Mouse (Mus musculus) forebrain, embryonic 15.5 days (tissue): Measurements from ENCODE around the gene Tet1. TPM values are rescaled to one million over a fixed set of nuclear protein-coding genes. Genes with fewer than 3 reads are reported as not detected.

Experiments used
- ATAC-seq: fragments of 200-750 bp; cut with Nextera tagmentation; replicated peaks from 2 replicates; pipeline ENCODE4 v1.8.0; 2017; ENCODE audit warnings: mild to moderate bottlenecking, moderate TSS enrichment, moderate library complexity
- H3K27ac ChIP-seq: fragments of 300-500 bp; sonication (generic); replicated peaks from 2 replicates; pipeline ENCODE4 v1.5.1; 2015; ENCODE audit warnings: mild to moderate bottlenecking, inconsistent platforms
- H3K27me3 ChIP-seq: fragments of 300-500 bp; sonication (generic); 2 replicates; pipeline ENCODE4 v1.6.1; 2015; ENCODE audit warnings: inconsistent platforms
- H3K36me3 ChIP-seq: fragments of 300-500 bp; sonication (generic); 2 replicates; pipeline ENCODE4 v1.6.1; 2015; ENCODE audit warnings: mild to moderate bottlenecking, inconsistent platforms
- H3K4me1 ChIP-seq: fragments of 300-500 bp; sonication (generic); 2 replicates; pipeline ENCODE4 v1.6.1; 2015; ENCODE audit warnings: inconsistent platforms
- H3K4me2 ChIP-seq: fragments of 300-500 bp; sonication (generic); replicated peaks from 2 replicates; pipeline ENCODE4 v1.6.1; 2015; ENCODE audit warnings: mild to moderate bottlenecking, inconsistent platforms
- H3K4me3 ChIP-seq: fragments of 300-500 bp; sonication (generic); 2 replicates; pipeline ENCODE4 v1.5.1; 2015; ENCODE audit warnings: mild to moderate bottlenecking, inconsistent platforms
- H3K9ac ChIP-seq: fragments of 300-500 bp; sonication (generic); replicated peaks from 2 replicates; pipeline ENCODE4 v1.6.1; 2015; ENCODE audit warnings: mild to moderate bottlenecking, inconsistent platforms
- H3K9me3 ChIP-seq: fragments of 300-500 bp; sonication (generic); 2 replicates; pipeline ENCODE4 v1.6.1; 2016; ENCODE audit warnings: inconsistent platforms
- WGBS: fragments of 180-500 bp; shearing (Covaris S2); methylation state at CpG from one replicate; pipeline ENCODE4 v1.1.7; 2015; ENCODE audit warnings: mixed read lengths; 5-methylcytosine and 5-hydroxymethylcytosine counted together
- polyA plus RNA-seq: library from polyadenylated mRNA; unstranded; fragments of >200 nt; fragmentation: Nextera tagmentation; extraction: Ambion mirVana; gene quantifications from 2 replicates; pipeline ENCODE4 v1.2.1, GENCODE M21; 2015

The Tet1 gene
- polyA plus RNA-seq, 1 experiment from 2014 or later: 35.0 TPM

DNA sequence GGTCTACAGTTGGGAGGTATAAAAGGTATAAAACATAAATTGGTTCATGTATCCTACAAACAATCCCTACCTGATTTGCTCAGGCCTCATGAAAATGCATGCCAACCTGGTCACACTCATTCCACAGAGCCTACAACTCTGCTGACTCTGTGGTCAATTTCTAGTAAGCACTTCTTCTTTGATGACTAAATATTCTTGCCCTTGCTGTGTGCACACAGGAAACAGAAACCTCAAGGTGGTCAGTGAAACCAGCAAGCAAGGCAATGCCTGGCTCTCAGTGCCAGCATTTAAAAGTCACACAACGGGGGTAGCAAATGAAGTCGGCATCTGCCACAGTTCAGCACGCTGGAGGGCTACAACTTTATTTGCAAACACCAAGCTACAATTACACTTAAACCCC lies 45.2 kb downstream of the Tet1 start:
- peak overlapping the region; percentile 49 for H3K9ac ChIP-seq
- ATAC-seq: no peak
- H3K36me3 ChIP-seq: peaks cover 3% of the 10 kb centered on the region
- H3K27ac ChIP-seq: peak overlapping the region; percentile 70
- H3K4me2 ChIP-seq: peak overlapping the region; percentile 78
- H3K4me3 ChIP-seq: peak overlapping the region; percentile 61
- 38% methylated on average over 3 of the region's 3 CpGs for WGBS
- H3K27me3 ChIP-seq: no peaks in the 10 kb centered on the region
- peaks cover 30% of the 10 kb centered on the region for H3K4me1 ChIP-seq
- no peaks in the 10 kb centered on the region for H3K9me3 ChIP-seq

DNA sequence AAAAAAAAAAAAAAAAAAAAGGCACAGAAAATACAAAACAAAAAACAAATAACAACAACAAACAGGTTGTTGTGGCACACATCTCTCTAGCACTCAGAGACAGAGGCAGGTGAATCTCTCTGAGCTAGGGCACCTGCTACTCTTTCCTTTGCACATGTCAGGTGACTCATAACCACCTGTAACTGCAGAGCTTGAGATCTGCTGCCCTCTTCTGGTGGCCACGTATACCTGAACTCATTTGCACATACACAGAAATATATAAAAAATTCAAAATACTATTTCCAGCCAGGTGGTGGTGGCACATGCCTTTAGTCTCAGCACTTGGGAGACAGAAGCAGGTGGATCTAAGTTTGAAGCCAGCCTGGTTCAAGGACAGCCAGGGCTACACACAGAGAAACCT lies 46.4 kb downstream of the Tet1 start:
- Histone ChIP-seq H3K9ac (no peak overlapping the region), H3K27me3 (no peaks in the 10 kb centered on the region), H3K4me3 (no peak overlapping the region), H3K27ac (no peak overlapping the region), H3K4me1 (peaks cover 35% of the 10 kb centered on the region), H3K9me3 (no peaks in the 10 kb centered on the region), H3K36me3 (peaks cover 3% of the 10 kb centered on the region), H3K4me2 (no peak overlapping the region)
- WGBS: 100% methylated on average over 1 of the region's 1 CpGs
- ATAC-seq: no peak

DNA sequence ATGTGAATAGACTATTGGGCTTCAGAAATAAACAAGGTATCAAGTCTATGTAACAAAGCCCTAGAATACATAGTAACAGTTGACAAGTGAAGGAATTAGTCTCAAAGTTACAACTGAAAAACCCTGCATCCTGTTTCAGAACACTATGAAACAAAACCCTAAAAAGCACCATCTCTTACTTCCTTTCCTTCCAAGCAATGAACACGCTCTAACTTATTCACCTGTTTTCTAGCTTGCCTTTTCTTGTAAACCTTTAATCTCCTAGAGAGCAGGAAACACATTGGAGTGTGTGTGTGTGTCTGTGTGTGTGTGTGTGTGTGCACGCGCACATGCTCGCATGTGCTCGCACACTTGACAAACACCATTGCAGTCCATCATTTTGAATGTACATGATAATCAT lies 49.8 kb downstream of the Tet1 start:
- H3K4me3 ChIP-seq: no peak overlapping the region
- H3K4me2 ChIP-seq: no peak overlapping the region
- no peak overlapping the region for H3K9ac ChIP-seq
- peaks cover 3% of the 10 kb centered on the region for H3K36me3 ChIP-seq
- WGBS: 96% methylated on average over 5 of the region's 5 CpGs
- H3K4me1 ChIP-seq: peaks cover 21% of the 10 kb centered on the region
- no peak overlapping the region for H3K27ac ChIP-seq
- no peaks in the 10 kb centered on the region for H3K27me3 ChIP-seq
- no peaks in the 10 kb centered on the region for H3K9me3 ChIP-seq
- ATAC-seq: no peak

DNA sequence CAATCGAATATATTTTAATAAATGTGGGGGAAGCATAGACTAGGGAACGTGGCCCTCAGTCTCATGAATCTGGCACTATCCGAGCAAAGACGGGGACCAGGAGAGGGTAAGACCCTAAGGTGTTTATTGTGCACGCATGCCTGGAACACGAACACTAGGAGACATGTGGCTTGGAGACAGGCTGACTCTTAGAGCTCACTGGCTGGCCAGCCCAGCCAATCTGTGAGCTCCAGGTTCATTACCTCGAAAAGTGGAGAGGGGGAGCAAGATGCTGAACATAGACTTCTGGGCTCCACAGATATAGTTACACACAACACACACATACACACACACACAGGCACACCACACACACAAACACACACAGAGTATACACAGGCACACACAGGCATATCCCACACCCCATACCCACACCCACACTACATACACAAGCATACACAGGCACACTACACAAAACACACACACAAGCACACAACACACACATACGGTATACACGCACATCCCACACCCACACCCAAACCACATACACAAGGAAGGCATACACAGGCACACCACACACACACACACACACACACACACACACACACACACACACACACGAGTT lies 52.0 kb downstream of the Tet1 start:
- Histone ChIP-seq H3K9me3 (no peaks in the 10 kb centered on the region), H3K36me3 (no peaks in the 10 kb centered on the region), H3K4me2 (no peak overlapping the region), H3K4me3 (no peak overlapping the region), H3K27ac (0 out of 2 replicates have a peak overlapping the region, but pooled peaks have one; percentile 5), H3K4me1 (0 out of 2 replicates have a peak, but pooled peaks cover 11% of the 10 kb centered on the region), H3K27me3 (no peaks in the 10 kb centered on the region), H3K9ac (no peak overlapping the region)
- WGBS: 84% methylated on average over 10 of the region's 10 CpGs
- no peak for ATAC-seq

DNA sequence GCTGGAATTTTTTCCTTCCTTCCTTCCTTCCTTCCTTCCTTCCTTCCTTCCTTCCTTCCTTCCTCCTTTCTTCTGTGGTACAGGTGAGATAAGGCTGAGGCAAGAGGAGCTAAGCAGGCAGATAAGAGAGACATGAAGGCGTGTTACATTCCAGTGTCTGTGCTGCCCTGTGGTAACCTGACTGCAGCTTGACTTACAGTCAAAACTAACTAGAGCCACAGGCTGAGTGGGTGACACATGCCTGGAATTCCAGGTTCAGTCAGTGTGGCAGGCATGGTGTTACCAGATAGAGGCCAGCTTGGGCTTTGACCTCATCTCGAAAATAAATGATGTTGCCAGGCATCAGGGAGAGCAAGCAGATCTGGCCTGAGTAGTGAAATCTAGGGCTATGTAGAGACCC lies 53.8 kb downstream of the Tet1 start:
- no peak overlapping the region for H3K4me2 ChIP-seq
- WGBS: 89% methylated on average over 2 of the region's 2 CpGs

DNA sequence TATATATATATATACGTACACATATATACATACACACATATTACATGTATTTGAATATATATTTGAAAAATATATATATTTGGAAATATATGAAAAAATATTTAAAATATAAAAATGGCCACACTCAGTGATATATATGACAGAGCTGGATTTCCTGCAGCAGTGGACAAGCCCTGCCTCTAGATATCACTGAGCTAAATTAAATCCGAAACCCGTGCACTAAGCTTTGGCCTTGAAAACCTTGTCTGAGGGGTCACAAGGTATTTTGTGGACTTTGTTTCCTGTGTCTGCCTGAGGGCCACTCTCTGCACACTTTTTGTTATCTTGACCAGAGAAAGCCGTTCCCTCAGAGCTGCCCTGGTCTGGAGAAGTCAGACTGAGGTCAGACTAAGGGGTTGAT lies 54.2 kb downstream of the Tet1 start:
- no peak overlapping the region for H3K4me2 ChIP-seq
- H3K27me3 ChIP-seq: no peaks in the 10 kb centered on the region
- no peak overlapping the region for H3K9ac ChIP-seq
- no peaks in the 10 kb centered on the region for H3K36me3 ChIP-seq
- 91% methylated on average over 4 of the region's 4 CpGs for WGBS
- ATAC-seq: no peak
- no peak overlapping the region for H3K4me3 ChIP-seq
- H3K4me1 ChIP-seq: 0 out of 2 replicates have a peak, but pooled peaks cover 11% of the 10 kb centered on the region
- H3K27ac ChIP-seq: no peak overlapping the region
- no peaks in the 10 kb centered on the region for H3K9me3 ChIP-seq

More for the DNA sequence above, 53.8 kb downstream of the Tet1 start:
- Histone ChIP-seq H3K27me3 (no peaks in the 10 kb centered on the region), H3K27ac (no peak overlapping the region), H3K4me1 (0 out of 2 replicates have a peak, but pooled peaks cover 11% of the 10 kb centered on the region), H3K36me3 (no peaks in the 10 kb centered on the region), H3K9me3 (no peaks in the 10 kb centered on the region), H3K4me3 (no peak overlapping the region), H3K9ac (no peak overlapping the region)
- ATAC-seq: no peak

DNA sequence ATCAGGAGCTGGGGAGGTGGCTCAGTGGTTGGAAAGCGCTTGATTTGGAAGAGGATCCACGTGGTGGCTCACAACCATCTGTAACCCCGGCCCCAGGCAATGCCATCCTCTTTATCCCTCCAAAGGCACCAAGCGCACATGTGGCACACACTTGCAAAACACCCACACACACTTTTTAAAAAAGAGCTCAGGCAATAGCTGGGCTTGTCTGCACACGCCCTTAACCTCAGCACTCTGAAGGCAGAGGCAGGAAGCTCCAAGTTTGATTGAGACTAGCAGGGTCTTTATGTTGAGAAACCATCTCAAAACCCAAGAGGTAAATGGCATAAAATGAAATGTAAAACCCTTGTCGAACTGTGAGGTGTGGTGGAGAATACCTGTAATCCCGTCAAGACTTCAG lies 57.2 kb downstream of the Tet1 start:
- WGBS: 83% methylated on average over 7 of the region's 7 CpGs
- ATAC-seq: no peak
- Histone ChIP-seq H3K27ac (no peak overlapping the region), H3K27me3 (no peaks in the 10 kb centered on the region), H3K9ac (no peak overlapping the region), H3K4me1 (peaks cover 7% of the 10 kb centered on the region), H3K9me3 (no peaks in the 10 kb centered on the region), H3K4me3 (no peak overlapping the region), H3K4me2 (no peak overlapping the region), H3K36me3 (no peaks in the 10 kb centered on the region)

DNA sequence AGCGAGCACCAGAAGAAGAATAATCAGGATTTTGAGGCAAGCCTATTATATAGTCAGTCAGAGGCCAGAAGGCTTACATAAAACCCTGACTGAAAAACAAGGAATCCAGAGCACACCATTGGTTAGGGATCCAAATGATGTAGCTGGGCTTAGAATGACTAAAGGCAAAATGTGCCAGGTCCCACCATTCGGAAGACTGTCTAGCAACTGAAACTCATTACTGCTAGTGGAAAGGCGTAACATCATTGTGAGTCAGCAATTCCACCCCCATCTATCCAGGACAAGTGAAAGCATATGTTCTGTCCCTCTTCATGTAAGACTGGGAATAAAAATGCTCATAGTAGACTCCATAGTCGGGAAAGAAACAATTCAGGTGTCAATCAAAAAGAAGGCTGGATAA lies 57.8 kb downstream of the Tet1 start:
- ATAC-seq: no peak
- 69% methylated on average over 4 of the region's 4 CpGs for WGBS
- Histone ChIP-seq H3K4me1 (peaks cover 10% of the 10 kb centered on the region), H3K36me3 (no peaks in the 10 kb centered on the region), H3K4me3 (no peak overlapping the region), H3K4me2 (no peak overlapping the region), H3K9me3 (no peaks in the 10 kb centered on the region), H3K27ac (no peak overlapping the region), H3K27me3 (no peaks in the 10 kb centered on the region), H3K9ac (no peak overlapping the region)

DNA sequence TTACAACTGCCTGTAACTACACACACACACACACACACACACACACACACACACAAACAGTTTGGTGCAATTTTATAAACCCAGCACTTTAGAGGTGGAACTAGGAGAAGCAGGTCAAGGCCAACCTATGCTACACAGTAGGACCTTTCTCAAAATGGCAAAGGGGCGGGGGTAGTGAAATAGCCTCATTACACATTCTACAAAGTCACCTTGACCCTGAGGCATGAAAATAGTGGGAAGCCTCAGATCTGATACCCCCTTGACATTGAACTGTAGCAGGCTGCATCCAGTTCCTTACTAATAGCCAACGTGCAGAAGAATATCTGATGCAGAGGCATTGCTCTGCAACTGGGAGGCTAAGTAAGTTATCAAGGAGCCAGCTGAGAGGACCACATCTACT lies 60.0 kb downstream of the Tet1 start:
- Histone ChIP-seq H3K4me1 (peaks cover 10% of the 10 kb centered on the region), H3K27ac (no peak overlapping the region), H3K9ac (no peak overlapping the region), H3K4me2 (no peak overlapping the region), H3K9me3 (no peaks in the 10 kb centered on the region), H3K4me3 (no peak overlapping the region), H3K36me3 (no peaks in the 10 kb centered on the region), H3K27me3 (no peaks in the 10 kb centered on the region)
- no peak for ATAC-seq
- 95% methylated on average over 2 of the region's 2 CpGs for WGBS

DNA sequence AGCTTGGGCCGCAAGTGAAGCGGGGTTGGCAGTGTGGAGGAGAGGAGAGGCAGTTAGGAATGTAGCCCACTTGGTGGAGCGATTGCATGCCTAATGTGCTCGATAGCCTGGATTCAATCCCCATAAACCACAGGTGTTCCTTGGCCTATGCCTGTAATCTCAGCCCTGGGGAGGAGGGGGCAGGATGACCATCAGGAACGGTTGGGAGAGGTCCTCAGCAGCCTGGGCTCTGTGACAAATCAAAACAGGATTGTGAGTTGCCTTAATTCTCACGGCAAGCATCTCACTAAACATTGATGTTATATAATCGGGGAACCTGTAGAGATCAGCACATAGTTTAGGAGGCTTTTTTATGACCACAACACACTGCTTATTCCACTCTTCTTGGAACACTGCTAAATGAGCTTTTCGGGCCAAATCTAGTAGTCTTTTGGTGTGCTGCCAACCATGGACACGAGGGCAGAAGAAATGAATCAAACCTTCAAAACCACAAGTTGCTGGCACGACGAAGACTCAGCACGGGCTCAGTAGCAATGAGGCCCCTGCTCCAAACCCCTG lies 61.6 kb downstream of the Tet1 start:
- 53% methylated on average over 12 of the region's 12 CpGs for WGBS
- peak; percentile 72 for ATAC-seq
- H3K27me3 ChIP-seq: no peaks in the 10 kb centered on the region
- H3K9me3 ChIP-seq: no peaks in the 10 kb centered on the region
- peaks cover 12% of the 10 kb centered on the region for H3K4me1 ChIP-seq
- H3K4me3 ChIP-seq: no peak overlapping the region
- H3K9ac ChIP-seq: no peak overlapping the region
- peak overlapping the region; percentile 9; the same call in 1 of the 2 replicates for H3K27ac ChIP-seq
- H3K36me3 ChIP-seq: no peaks in the 10 kb centered on the region
- H3K4me2 ChIP-seq: no peak overlapping the region

DNA sequence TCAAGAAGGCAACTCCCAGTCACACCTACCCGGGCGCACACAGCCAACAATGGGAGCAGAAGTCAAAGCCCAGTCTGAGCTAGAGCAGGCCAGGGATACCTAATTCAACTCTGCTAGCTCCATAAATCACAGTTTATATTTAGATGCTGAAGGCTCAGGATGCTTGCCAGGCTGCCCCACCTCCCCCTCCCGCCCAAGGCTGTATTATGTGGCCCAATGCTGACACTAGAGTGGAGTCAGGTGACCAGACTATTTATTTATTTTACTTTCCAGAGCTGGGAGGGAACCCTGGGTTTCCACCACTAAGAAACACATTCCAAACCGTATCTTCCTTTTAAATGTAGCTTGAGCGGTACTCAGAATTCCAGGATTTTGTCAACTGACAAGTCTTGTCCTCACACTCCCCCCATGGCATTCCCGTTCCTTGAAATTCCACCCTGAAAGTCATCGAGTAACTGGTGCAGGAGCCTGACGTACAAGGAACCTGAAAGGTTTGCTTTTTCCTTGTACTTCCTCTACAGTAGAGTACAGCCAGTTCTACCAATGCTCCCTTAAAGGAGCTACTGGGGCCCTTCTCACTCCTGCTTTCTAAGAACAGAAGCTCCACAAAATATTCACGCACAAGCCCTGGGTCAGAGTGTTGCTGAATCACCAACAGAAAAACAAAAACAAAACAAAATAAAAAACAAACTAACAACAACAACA lies 64.9 kb downstream of the Tet1 start:
- H3K9me3 ChIP-seq: no peaks in the 10 kb centered on the region
- H3K27ac ChIP-seq: no peak overlapping the region
- no peak overlapping the region for H3K9ac ChIP-seq
- H3K36me3 ChIP-seq: peaks cover 14% of the 10 kb centered on the region
- H3K4me2 ChIP-seq: no peak overlapping the region
- no peaks in the 10 kb centered on the region for H3K27me3 ChIP-seq
- no peak overlapping the region for H3K4me3 ChIP-seq
- no peak for ATAC-seq
- WGBS: 86% methylated on average over 9 of the region's 9 CpGs
- H3K4me1 ChIP-seq: peaks cover 12% of the 10 kb centered on the region

DNA sequence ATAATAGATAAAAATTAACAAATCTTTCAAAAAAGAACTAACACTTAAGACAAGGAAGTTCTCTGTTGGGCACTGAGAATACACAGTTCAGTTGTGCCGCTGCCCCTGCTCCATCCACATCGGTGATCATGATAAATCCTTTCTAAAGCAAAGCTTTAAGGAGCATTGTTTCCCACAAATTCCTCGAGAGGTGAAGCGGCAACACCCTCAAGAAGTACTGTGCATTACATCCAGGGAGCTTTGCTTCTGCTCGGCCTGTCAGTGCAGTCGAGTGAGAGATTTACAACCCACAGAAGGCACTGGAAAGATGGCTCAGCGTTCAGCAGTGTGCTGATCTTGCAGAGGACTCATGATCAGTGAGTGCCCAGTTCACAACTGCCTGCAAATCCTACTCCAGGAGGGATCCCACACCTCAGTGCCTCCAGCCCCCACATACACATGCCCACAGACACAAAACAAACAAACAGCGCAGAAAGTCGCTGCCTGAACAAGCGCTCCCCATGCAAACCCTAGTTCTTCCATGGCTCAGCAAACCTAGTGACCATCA lies 66.8 kb downstream of the Tet1 start:
- ATAC-seq: no peak
- Histone ChIP-seq H3K9ac (no peak overlapping the region), H3K27me3 (no peaks in the 10 kb centered on the region), H3K36me3 (peaks cover 26% of the 10 kb centered on the region), H3K4me2 (no peak overlapping the region), H3K27ac (no peak overlapping the region), H3K4me1 (peaks cover 6% of the 10 kb centered on the region; the same call in 1 of the 2 replicates), H3K9me3 (no peaks in the 10 kb centered on the region), H3K4me3 (no peak overlapping the region)
- 71% methylated on average over 10 of the region's 10 CpGs for WGBS
